Mouse (Mus musculus): ENCODE data around the gene Krtap12-1.

GRCm38 (mm10) chr10:77753448-77753847, 33.0 kb downstream of the Krtap12-1 start:
- peak; percentile 29 for TF ChIP-seq CTCF (IDR thresholded peaks at IDR 0.05; ENCODE audit: low read depth)
- TF ChIP-seq EP300 (IDR thresholded peaks at IDR 0.05; ENCODE audit: low read depth), result no peak
